Mouse (Mus musculus) stomach, postnatal 0 days (tissue): Measurements from ENCODE around the gene Zfp423. TPM values are rescaled to one million over a fixed set of nuclear protein-coding genes. Genes with fewer than 3 reads are reported as not detected.

Experiments
- ATAC-seq: fragments of 200-750 bp; cut with Nextera tagmentation; 2 replicates; pipeline ENCODE4 v1.8.0; 2017; ENCODE audit not compliant: low FRiP score, low TSS enrichment
- DNase-seq: peaks from one replicate; pipeline ENCODE4 v3.0.0-alpha.2; 2016; ENCODE audit warnings: low spot score
- H3K27ac ChIP-seq: fragments of 300-500 bp; sonication (generic); replicated peaks from 2 replicates; pipeline ENCODE4 v1.5.1; 2014; ENCODE audit warnings: mild to moderate bottlenecking, control low read depth
- H3K27me3 ChIP-seq: fragments of 300-500 bp; sonication (generic); 2 replicates; pipeline ENCODE4 v1.6.1; 2014; ENCODE audit warnings: low read length; ENCODE audit not compliant: control insufficient read depth, insufficient read depth
- H3K36me3 ChIP-seq: fragments of 300-500 bp; sonication (generic); 2 replicates; pipeline ENCODE4 v1.6.1; 2014; ENCODE audit warnings: low read length, mixed read lengths; ENCODE audit not compliant: control insufficient read depth, insufficient read depth
- H3K4me1 ChIP-seq: fragments of 300-500 bp; sonication (generic); replicated peaks from 2 replicates; pipeline ENCODE4 v1.6.1; 2014; ENCODE audit warnings: antibody characterized with exemption; ENCODE audit not compliant: control insufficient read depth, insufficient read depth
- H3K4me2 ChIP-seq: fragments of 300-500 bp; sonication (generic); replicated peaks from 2 replicates; pipeline ENCODE4 v1.6.1; 2014; ENCODE audit warnings: low read depth, mild to moderate bottlenecking, control low read depth, moderate library complexity
- H3K4me3 ChIP-seq: fragments of 300-500 bp; sonication (generic); 2 replicates; pipeline ENCODE4 v1.5.1; 2014; ENCODE audit warnings: low read depth, low read length, control low read depth
- H3K9ac ChIP-seq: fragments of 300-500 bp; sonication (generic); 2 replicates; pipeline ENCODE4 v1.6.1; 2014; ENCODE audit warnings: mild to moderate bottlenecking, low read length, control low read depth, mixed read lengths
- H3K9me3 ChIP-seq: fragments of 300-500 bp; sonication (generic); 2 replicates; pipeline ENCODE4 v1.6.1; 2016; ENCODE audit warnings: low read length; ENCODE audit not compliant: control insufficient read depth
- CTCF ChIP-seq: IDR thresholded peaks from 2 replicates; pipeline ENCODE4 v1.5.1; 2016; ENCODE audit warnings: antibody characterized with exemption, low read depth, mild to moderate bottlenecking, moderate library complexity
- EP300 ChIP-seq: optimal IDR thresholded peaks from 2 replicates; pipeline ENCODE3; 2016; ENCODE audit warnings: antibody characterized with exemption
- WGBS: fragments of 180-500 bp; shearing (Covaris S2); extraction: QIAGEN DNeasy Blood & Tissue Kit; methylation state at CpG from one replicate; pipeline ENCODE4 v1.1.7; 2014; 5-methylcytosine and 5-hydroxymethylcytosine counted together
- polyA plus RNA-seq: library from polyadenylated mRNA; unstranded; fragments of >200 nt; fragmentation: Nextera tagmentation; extraction: Ambion mirVana; gene quantifications from 2 replicates; pipeline ENCODE4 v1.2.1, GENCODE M21; 2015

Gene Zfp423
- polyA plus RNA-seq, 1 experiment from 2014 or later, result 2.6 TPM

DNA sequence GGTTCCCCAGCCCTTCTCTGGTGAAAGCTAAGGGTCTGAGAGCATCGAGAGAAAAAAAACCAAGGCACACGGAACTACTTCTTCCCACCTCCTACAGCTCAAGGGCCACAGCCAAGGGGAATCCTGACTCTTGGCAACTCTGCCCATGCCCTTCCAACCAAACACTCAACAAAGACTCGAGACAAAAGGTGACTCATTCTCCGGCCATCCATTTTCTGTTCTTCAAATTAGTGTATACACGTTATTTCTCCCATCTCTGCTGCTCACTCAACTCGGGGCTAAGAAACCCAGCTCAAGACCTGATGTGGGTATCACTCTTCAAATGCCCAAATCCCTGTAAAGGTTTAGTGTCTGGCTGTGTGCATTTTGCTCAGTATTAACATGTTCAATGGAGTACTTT, 214.8 kb downstream of the Zfp423 start:
- 64% methylated on average over 6 of the region's 6 CpGs for WGBS

DNA sequence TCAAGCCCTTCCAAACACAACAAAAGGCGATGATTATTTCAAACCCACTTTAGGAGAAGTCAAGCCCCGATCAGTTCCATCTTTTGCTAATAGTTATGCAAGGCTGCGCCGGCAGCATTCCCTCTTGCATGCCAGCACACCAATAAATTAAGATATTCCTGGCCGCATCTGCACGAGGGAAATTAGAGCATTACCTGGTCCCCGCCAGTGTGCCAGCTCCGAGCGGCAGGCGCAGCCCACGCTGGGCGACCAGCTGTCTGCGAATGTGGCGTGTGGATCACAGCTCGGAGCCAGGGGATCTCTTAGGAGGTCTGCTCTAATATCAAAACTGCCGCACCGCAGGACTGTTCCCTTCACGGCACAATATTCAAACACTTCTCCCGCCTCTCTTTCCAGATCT, 217.4 kb downstream of the Zfp423 start:
- ATAC-seq (no peak), DNase-seq (no peak)
- Histone ChIP-seq H3K27ac (no peak overlapping the region), H3K9me3 (no peaks in the 10 kb centered on the region), H3K27me3 (no peaks in the 10 kb centered on the region), H3K4me3 (no peak overlapping the region), H3K36me3 (no peaks in the 10 kb centered on the region), H3K9ac (no peak overlapping the region), H3K4me2 (no peak overlapping the region), H3K4me1 (peaks cover 5% of the 10 kb centered on the region; the same call in 1 of the 2 replicates)
- WGBS, result 95% methylated on average over 19 of the region's 19 CpGs
- TF ChIP-seq CTCF (no peak), EP300 (no peak)

More for the DNA sequence above, 214.8 kb downstream of the Zfp423 start:
- H3K4me2 ChIP-seq, result no peak overlapping the region
- no peak overlapping the region for H3K4me3 ChIP-seq
- no peak for ATAC-seq
- H3K9me3 ChIP-seq, result no peaks in the 10 kb centered on the region
- no peak overlapping the region for H3K27ac ChIP-seq
- H3K9ac ChIP-seq, result no peak overlapping the region
- peaks cover 5% of the 10 kb centered on the region; the same call in 1 of the 2 replicates for H3K4me1 ChIP-seq
- no peaks in the 10 kb centered on the region for H3K36me3 ChIP-seq
- TF ChIP-seq EP300, result no peak
- TF ChIP-seq CTCF, result no peak
- H3K27me3 ChIP-seq, result no peaks in the 10 kb centered on the region
- no peak for DNase-seq

DNA sequence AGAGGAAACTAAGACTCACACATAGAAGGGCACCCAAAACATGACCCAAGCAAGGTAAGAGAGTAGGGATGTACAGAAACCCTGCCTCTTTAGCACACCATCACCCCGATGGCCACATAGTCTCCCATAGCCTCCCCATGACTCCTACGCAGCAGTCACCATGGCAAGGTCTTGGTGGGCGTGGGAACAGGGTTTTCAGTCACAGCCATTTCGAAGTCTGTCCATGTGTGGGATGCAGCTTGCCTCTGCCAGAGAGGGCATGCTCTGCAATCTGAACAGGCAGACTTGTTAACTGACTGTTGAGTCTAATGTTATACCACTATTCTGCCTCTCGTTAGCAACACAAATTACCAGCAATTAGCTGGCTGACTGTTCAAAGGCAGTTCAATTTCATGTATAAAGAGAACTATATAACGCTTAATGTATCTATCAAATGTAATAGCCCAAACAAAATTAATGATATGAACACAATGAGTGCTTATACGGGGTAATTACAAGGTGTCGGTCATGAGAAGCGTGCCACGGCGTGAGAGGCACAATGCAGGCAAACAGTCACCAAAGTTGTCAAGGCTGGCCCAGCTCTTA, 218.4 kb downstream of the Zfp423 start:
- Histone ChIP-seq H3K36me3 (no peaks in the 10 kb centered on the region), H3K9ac (no peak overlapping the region), H3K9me3 (no peaks in the 10 kb centered on the region), H3K4me3 (no peak overlapping the region), H3K4me2 (no peak overlapping the region), H3K27ac (no peak overlapping the region), H3K27me3 (no peaks in the 10 kb centered on the region), H3K4me1 (peaks cover 2% of the 10 kb centered on the region; the same call in 1 of the 2 replicates)
- 90% methylated on average over 11 of the region's 11 CpGs for WGBS
- ATAC-seq, result no peak
- TF ChIP-seq EP300 (no peak), CTCF (no peak)
- DNase-seq, result no peak

DNA sequence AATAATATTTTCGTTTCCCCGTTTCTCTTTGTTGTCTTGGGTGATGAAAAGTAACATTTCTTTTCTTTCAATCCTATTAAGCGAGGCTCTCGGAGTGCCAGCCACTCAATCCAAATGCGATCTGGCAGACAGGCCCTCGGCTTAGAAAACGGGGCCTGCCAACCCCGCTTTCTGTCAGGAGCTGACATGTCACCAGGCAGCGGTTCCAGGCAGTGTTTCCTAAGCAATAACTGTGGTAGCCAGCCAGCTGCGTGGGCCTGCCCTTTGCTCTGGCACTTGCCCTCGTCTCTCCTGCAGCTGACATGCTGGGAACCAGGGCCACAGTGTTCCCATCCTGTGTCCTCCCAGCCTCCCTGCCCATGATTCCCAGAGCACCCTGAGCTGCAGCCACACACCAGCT, 221.5 kb downstream of the Zfp423 start:
- Histone ChIP-seq H3K9ac (no peak overlapping the region), H3K4me3 (no peak overlapping the region), H3K27me3 (no peaks in the 10 kb centered on the region), H3K27ac (no peak overlapping the region), H3K4me1 (no peaks in the 10 kb centered on the region), H3K4me2 (no peak overlapping the region), H3K36me3 (no peaks in the 10 kb centered on the region), H3K9me3 (no peaks in the 10 kb centered on the region)
- TF ChIP-seq EP300 (no peak), CTCF (no peak)
- DNase-seq (no peak), ATAC-seq (no peak)
- 68% methylated on average over 11 of the region's 11 CpGs for WGBS

DNA sequence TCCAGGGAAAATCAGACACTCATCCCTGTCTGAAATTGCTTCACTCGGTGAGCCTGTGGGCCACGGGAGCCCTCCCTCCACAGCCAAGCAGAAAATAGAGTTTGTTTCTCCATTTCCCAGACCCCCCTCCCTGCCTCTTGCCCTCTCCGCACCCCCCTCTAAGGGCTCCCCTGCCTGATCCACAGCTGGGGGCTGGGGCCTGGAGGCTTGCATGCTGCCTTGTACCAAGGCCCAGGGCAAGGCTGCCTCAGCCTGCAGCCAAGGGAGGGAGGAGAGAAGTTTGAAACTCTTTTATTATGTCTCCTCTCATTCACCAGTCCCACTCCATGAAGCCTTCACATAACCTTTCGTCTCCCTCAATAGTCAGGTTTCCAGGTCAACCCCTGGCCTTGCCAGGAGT, 224.5 kb downstream of the Zfp423 start:
- H3K9me3 ChIP-seq, result no peaks in the 10 kb centered on the region
- TF ChIP-seq CTCF, result no peak
- TF ChIP-seq EP300, result no peak
- H3K27me3 ChIP-seq, result no peaks in the 10 kb centered on the region
- no peaks in the 10 kb centered on the region for H3K36me3 ChIP-seq
- DNase-seq, result no peak
- no peak overlapping the region for H3K4me2 ChIP-seq
- no peak overlapping the region for H3K4me3 ChIP-seq
- H3K4me1 ChIP-seq, result no peaks in the 10 kb centered on the region
- no peak overlapping the region for H3K9ac ChIP-seq
- 58% methylated on average over 4 of the region's 4 CpGs for WGBS
- ATAC-seq, result no peak
- no peak overlapping the region for H3K27ac ChIP-seq

DNA sequence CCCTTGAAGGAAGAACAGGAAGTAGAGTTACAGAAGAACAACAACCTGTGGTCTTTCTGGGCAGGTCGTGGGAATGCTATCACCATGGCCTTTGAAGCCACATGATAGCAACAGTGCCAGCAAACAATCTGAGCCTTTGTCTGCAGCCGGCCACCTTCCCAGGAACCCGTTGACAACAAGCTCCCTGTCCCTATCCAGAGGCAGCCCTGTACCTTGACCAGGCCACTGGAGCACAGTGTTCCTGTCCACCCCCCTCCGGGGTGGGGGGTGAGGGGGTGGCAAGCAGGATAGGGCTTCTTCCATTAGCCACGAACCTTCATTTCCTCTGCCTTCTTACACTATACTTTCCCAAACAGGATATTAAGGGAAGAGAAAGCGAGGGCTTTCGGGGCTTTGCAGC, 224.9 kb downstream of the Zfp423 start:
- ATAC-seq (0 out of 2 replicates have a peak, but pooled peaks have one; percentile 39), DNase-seq (no peak)
- H3K4me3 ChIP-seq, result no peak overlapping the region
- TF ChIP-seq CTCF, result no peak
- TF ChIP-seq EP300, result no peak
- H3K9me3 ChIP-seq, result no peaks in the 10 kb centered on the region
- 61% methylated on average over 7 of the region's 7 CpGs for WGBS
- no peaks in the 10 kb centered on the region for H3K36me3 ChIP-seq
- no peaks in the 10 kb centered on the region for H3K4me1 ChIP-seq
- H3K4me2 ChIP-seq, result no peak overlapping the region
- H3K27me3 ChIP-seq, result no peaks in the 10 kb centered on the region
- H3K27ac ChIP-seq, result no peak overlapping the region
- H3K9ac ChIP-seq, result no peak overlapping the region
